Mouse (Mus musculus) kidney, embryonic 14.5 days (tissue): Measurements from ENCODE around the gene Ctsg. TPM values are rescaled to one million over a fixed set of nuclear protein-coding genes. Genes with fewer than 3 reads are reported as not detected.
"Not testable (repeated sequence)": the region's sequence is repeated elsewhere in the genome, so short reads cannot be mapped to it uniquely, and the experiment has no call there.

Source experiments
- ATAC-seq: fragments of 200-750 bp; cut with Nextera tagmentation; 2 replicates; pipeline ENCODE4 v1.8.0; 2017; ENCODE audit warnings: moderate number of reproducible peaks, mild to moderate bottlenecking, moderate TSS enrichment, moderate library complexity; ENCODE audit not compliant: low FRiP score, low TSS enrichment
- H3K27ac ChIP-seq: fragments of 300-500 bp; sonication (generic); 2 replicates; pipeline ENCODE4 v1.5.1; 2014; ENCODE audit warnings: low read depth, mild to moderate bottlenecking, low read length, moderate library complexity, mixed read lengths
- H3K27me3 ChIP-seq: fragments of 300-500 bp; sonication (generic); 2 replicates; pipeline ENCODE4 v1.6.1; 2014; ENCODE audit warnings: mild to moderate bottlenecking, low read length; ENCODE audit not compliant: control insufficient read depth, insufficient read depth
- H3K36me3 ChIP-seq: fragments of 300-500 bp; sonication (generic); 2 replicates; pipeline ENCODE4 v1.6.1; 2014; ENCODE audit warnings: low read length, mixed read lengths; ENCODE audit not compliant: control insufficient read depth, insufficient read depth
- H3K4me1 ChIP-seq: fragments of 300-500 bp; sonication (generic); 2 replicates; pipeline ENCODE4 v1.6.1; 2014; ENCODE audit warnings: low read length, mixed read lengths; ENCODE audit not compliant: control insufficient read depth, insufficient read depth
- H3K4me2 ChIP-seq: fragments of 300-500 bp; sonication (generic); replicated peaks from 2 replicates; pipeline ENCODE4 v1.6.1; 2014; ENCODE audit warnings: low read depth, mild to moderate bottlenecking, low read length
- H3K4me3 ChIP-seq: fragments of 300-500 bp; sonication (generic); 2 replicates; pipeline ENCODE4 v1.5.1; 2014; ENCODE audit warnings: mild to moderate bottlenecking, low read length
- H3K9ac ChIP-seq: fragments of 300-500 bp; sonication (generic); 2 replicates; pipeline ENCODE4 v1.6.1; 2014; ENCODE audit warnings: low read depth, mild to moderate bottlenecking, low read length, moderate library complexity
- H3K9me3 ChIP-seq: fragments of 300-500 bp; sonication (generic); 2 replicates; pipeline ENCODE4 v1.6.1; 2016; ENCODE audit warnings: low read length; ENCODE audit not compliant: control insufficient read depth
- WGBS: fragments of 180-500 bp; shearing (Covaris S2); extraction: QIAGEN DNeasy Blood & Tissue Kit; methylation state at CpG from one replicate; pipeline ENCODE4 v1.1.7; 2014; 5-methylcytosine and 5-hydroxymethylcytosine counted together
- polyA plus RNA-seq: library from polyadenylated mRNA; unstranded; fragments of >200 nt; fragmentation: Nextera tagmentation; extraction: Ambion mirVana; gene quantifications from 2 replicates; pipeline ENCODE4 v1.2.1, GENCODE M21; 2014

Gene Ctsg
- polyA plus RNA-seq, 1 experiment from 2014 or later: not detected

- no peaks in the 10 kb centered on the region for H3K9me3 ChIP-seq
- no peak overlapping the region for H3K9ac ChIP-seq
- no peaks in the 10 kb centered on the region for H3K27me3 ChIP-seq
- no peak overlapping the region for H3K4me3 ChIP-seq
- no peak overlapping the region for H3K4me2 ChIP-seq
- no peaks in the 10 kb centered on the region for H3K4me1 ChIP-seq
- ATAC-seq: no peak
- no peaks in the 10 kb centered on the region for H3K36me3 ChIP-seq
- H3K27ac ChIP-seq: no peak overlapping the region
- WGBS: 81% methylated on average over 3 of the region's 3 CpGs
Measured at GRCm38 (mm10) chr14:56103452-56103851, 1.1 kb upstream of the Ctsg start.

DNA sequence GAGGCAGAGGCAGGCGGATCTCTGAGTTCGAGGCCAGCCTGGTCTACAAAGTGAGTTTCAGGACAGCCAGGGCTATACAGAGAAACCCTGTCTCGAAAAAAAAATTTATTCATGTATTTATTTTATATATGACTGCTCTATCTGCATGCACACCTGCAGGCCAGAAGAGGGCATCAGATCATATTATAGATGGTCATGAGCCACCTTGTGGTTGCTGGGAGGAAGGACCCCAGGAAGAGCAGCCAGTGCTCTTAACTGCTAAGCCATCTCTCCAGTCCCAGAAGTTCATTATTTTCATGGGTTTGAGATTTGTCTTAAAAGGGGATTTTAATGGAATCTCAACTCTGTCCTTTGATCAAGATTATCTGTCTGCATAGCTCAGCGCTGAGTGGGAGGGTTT is 3.4 kb downstream of the Ctsg start:
- H3K4me1 ChIP-seq: no peaks in the 10 kb centered on the region
- H3K4me2 ChIP-seq: no peak overlapping the region
- ATAC-seq: no peak
- H3K36me3 ChIP-seq: no peaks in the 10 kb centered on the region
- no peak overlapping the region for H3K4me3 ChIP-seq
- no peaks in the 10 kb centered on the region for H3K9me3 ChIP-seq
- no peaks in the 10 kb centered on the region for H3K27me3 ChIP-seq
- H3K27ac ChIP-seq: no peak overlapping the region
- H3K9ac ChIP-seq: no peak overlapping the region
- WGBS: 79% methylated on average over 4 of the region's 4 CpGs

DNA sequence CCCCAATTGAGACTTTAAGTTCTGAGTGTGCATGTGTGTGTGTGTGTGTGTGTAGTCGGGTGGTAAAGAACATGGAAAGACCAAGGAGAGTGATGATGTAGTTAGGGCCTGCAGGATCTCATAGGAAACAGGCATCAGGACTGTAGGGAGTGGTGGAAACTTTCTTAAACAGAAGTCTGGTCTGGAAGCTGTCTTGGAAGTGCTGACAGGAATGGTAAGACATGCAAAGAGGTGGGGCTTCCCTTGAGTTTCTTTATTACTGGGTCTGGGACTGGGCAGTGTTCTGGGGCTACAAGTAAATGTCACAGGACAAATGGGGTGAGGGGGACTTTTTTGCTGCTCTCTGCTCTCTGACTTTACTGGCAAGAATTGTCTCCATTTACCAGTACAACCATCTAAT is 4.8 kb downstream of the Ctsg start:
- H3K4me3 ChIP-seq: no peak overlapping the region
- H3K27ac ChIP-seq: no peak overlapping the region
- H3K4me2 ChIP-seq: no peak overlapping the region
- 94% methylated on average over 1 of the region's 1 CpGs for WGBS
- no peaks in the 10 kb centered on the region for H3K9me3 ChIP-seq
- no peak overlapping the region for H3K9ac ChIP-seq
- H3K27me3 ChIP-seq: no peaks in the 10 kb centered on the region
- no peak for ATAC-seq
- H3K36me3 ChIP-seq: no peaks in the 10 kb centered on the region
- H3K4me1 ChIP-seq: no peaks in the 10 kb centered on the region

GRCm38 (mm10) chr14:56093353-56093752 is 9.0 kb downstream of the Ctsg start:
- H3K27ac ChIP-seq: no peak overlapping the region
- H3K9ac ChIP-seq: no peak overlapping the region
- H3K9me3 ChIP-seq: no peaks in the 10 kb centered on the region
- no peaks in the 10 kb centered on the region for H3K27me3 ChIP-seq
- H3K4me2 ChIP-seq: no peak overlapping the region
- H3K4me3 ChIP-seq: no peak overlapping the region
- WGBS: 75% methylated on average over 2 of the region's 2 CpGs
- H3K4me1 ChIP-seq: no peaks in the 10 kb centered on the region
- H3K36me3 ChIP-seq: no peaks in the 10 kb centered on the region
- no peak for ATAC-seq

- Histone ChIP-seq H3K27ac (no peak overlapping the region), H3K9me3 (no peaks in the 10 kb centered on the region), H3K36me3 (no peaks in the 10 kb centered on the region), H3K4me1 (no peaks in the 10 kb centered on the region), H3K27me3 (no peaks in the 10 kb centered on the region), H3K4me3 (no peak overlapping the region), H3K9ac (no peak overlapping the region), H3K4me2 (no peak overlapping the region)
- WGBS: 82% methylated on average over 3 of the region's 3 CpGs
- no peak for ATAC-seq
Measured at GRCm38 (mm10) chr14:56086711-56087110, 15.7 kb downstream of the Ctsg start.

DNA sequence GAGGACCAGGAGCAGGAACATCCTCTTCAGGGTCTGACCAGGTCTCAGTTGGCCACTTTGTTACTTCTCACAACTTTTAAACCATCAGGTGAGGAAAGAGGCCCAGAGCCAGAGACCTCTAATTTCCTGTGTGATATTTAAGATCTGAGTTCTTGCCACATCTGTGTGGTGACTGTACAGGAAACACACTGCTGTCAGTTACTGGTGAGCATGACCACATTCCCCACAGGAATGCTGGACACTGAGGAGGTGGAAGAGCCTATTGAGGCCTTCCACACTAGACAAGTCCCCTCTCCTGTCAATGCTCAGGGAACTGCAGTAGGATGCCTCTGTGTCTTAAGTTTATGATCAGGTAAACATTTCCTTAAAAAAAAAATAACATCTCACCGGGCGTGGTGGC is 17.2 kb downstream of the Ctsg start, which contains the start of gene Mcpt8:
TSS of gene Mcpt8 (minus strand) at position 107 of the 400 bp plus-strand sequence.
- Histone ChIP-seq H3K4me2 (no peak within 1 kb of the TSS), H3K4me3 (no peak within 1 kb of the TSS), H3K36me3 (no peaks in the 10 kb centered on the region), H3K9me3 (no peaks in the 10 kb centered on the region), H3K27ac (no peak within 1 kb of the TSS), H3K9ac (no peak within 1 kb of the TSS), H3K4me1 (no peaks in the 10 kb centered on the region), H3K27me3 (no peaks in the 10 kb centered on the region)
- ATAC-seq: no peak
- 93% methylated on average over 2 of the region's 2 CpGs for WGBS

GRCm38 (mm10) chr14:56082016-56082415 is 20.4 kb downstream of the Ctsg start:
- Histone ChIP-seq H3K4me3 (no peak overlapping the region), H3K9me3 (no peaks in the 10 kb centered on the region), H3K36me3 (no peaks in the 10 kb centered on the region), H3K4me1 (no peaks in the 10 kb centered on the region), H3K27ac (no peak overlapping the region), H3K27me3 (no peaks in the 10 kb centered on the region), H3K9ac (no peak overlapping the region), H3K4me2 (no peak overlapping the region)
- ATAC-seq: no peak
- 94% methylated on average over 4 of the region's 4 CpGs for WGBS

GRCm38 (mm10) chr14:56062213-56062612 is 40.2 kb downstream of the Ctsg start, which contains the start of gene Mcpt4:
Gene Mcpt4, minus strand, starts transcription at chr14:56062313.
- H3K36me3 ChIP-seq, H3K4me2 ChIP-seq, H3K4me1 ChIP-seq, H3K4me3 ChIP-seq, H3K9ac ChIP-seq, H3K27me3 ChIP-seq, H3K9me3 ChIP-seq, H3K27ac ChIP-seq, ATAC-seq: not testable (repeated sequence)
- WGBS: 74% methylated on average over 3 of the region's 3 CpGs

DNA sequence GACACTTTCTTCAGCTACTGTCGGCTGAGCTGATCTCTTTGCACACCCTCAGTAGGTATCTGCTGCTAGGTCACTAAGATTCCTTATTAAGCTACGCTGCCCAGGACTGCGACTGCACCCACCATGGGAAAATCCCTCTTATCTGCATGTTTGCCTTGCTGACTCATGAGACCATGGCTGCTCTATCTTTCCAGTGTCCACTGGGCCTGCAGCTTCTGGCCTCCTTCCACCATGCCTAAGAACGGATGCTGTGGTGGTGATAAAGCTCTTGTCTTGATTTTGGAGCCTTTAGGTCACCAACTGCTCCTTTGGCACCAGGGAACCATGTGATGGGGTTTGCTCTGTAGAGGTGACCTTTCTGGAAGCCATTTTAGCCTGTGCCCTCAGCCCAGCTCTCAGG is 44.7 kb downstream of the Ctsg start:
- H3K4me2 ChIP-seq: no peak overlapping the region
- H3K27me3 ChIP-seq: no peaks in the 10 kb centered on the region
- no peak overlapping the region for H3K9ac ChIP-seq
- H3K4me3 ChIP-seq: no peak overlapping the region
- 89% methylated on average over 4 of the region's 4 CpGs for WGBS
- no peak overlapping the region for H3K27ac ChIP-seq
- no peak for ATAC-seq
- H3K9me3 ChIP-seq: no peaks in the 10 kb centered on the region
- no peaks in the 10 kb centered on the region for H3K4me1 ChIP-seq
- no peaks in the 10 kb centered on the region for H3K36me3 ChIP-seq

- Histone ChIP-seq H3K4me1 (no peaks in the 10 kb centered on the region), H3K4me3 (no peak overlapping the region), H3K9ac (no peak overlapping the region), H3K4me2 (no peak overlapping the region), H3K27ac (no peak overlapping the region), H3K27me3 (no peaks in the 10 kb centered on the region), H3K36me3 (no peaks in the 10 kb centered on the region), H3K9me3 (no peaks in the 10 kb centered on the region)
- WGBS: 87% methylated on average over 3 of the region's 3 CpGs
- no peak for ATAC-seq
Measured at GRCm38 (mm10) chr14:56055408-56055807, 47.0 kb downstream of the Ctsg start.
